Mouse (Mus musculus) brain, embryonic 14.5 days (tissue): Measurements from ENCODE around the gene Adam17.

Experiments used
- CTCF ChIP-seq: fragments of 200-500 bp; IDR thresholded peaks from 2 replicates; pipeline ENCODE4 v1.5.1; 2012; ENCODE audit warnings: inconsistent platforms, mild to moderate bottlenecking, moderate library complexity, borderline replicate concordance; ENCODE audit not compliant: insufficient read depth, insufficient read length; ENCODE audit errors: extremely low read depth
- POLR2A ChIP-seq: fragments of 200-500 bp; IDR thresholded peaks from 2 replicates; pipeline ENCODE4 v1.6.1; 2012; ENCODE audit warnings: mild to moderate bottlenecking, inconsistent platforms, borderline replicate concordance; ENCODE audit not compliant: poor library complexity, insufficient read depth, insufficient read length, severe bottlenecking; ENCODE audit errors: extremely low read depth

- TF ChIP-seq CTCF (no peak), POLR2A (no peak)
Observed at GRCm38 (mm10) chr12:21331711-21332110, 41.7 kb downstream of the Adam17 start.
